Mouse (Mus musculus): ENCODE results near the gene Cd59b. TPM values are rescaled to one million over a fixed set of nuclear protein-coding genes. Genes with fewer than 3 reads are reported as not detected.

Cd59b gene
- polyA plus RNA-seq, 1 experiment from 2014 or later = 7.3 TPM

GRCm38 (mm10) chr2:104122505-104123378 is 53.1 kb downstream of the Cd59b start, which contains the start of gene A930018P22Rik:
A930018P22Rik (plus strand) TSS chr2:104122769.
- Histone ChIP-seq H3K27me3 (peaks cover 35% of the 10 kb centered on the region), H3K4me2 (peak within 1 kb of the TSS; percentile 95), H3K36me3 (no peaks in the 10 kb centered on the region), H3K4me1 (peaks cover 18% of the 10 kb centered on the region), H3K9ac (peak within 1 kb of the TSS; percentile 57), H3K9me3 (replicated peaks) (no peaks in the 10 kb centered on the region), H3K4me3 (replicated peaks) (peak within 1 kb of the TSS; percentile 71), H3K27ac (peak within 1 kb of the TSS; percentile 64; the same call in 1 of the 2 replicates)
- 0% methylated on average over 73 of the region's 74 CpGs for WGBS
- ATAC-seq (replicated peaks; ENCODE audit: low FRiP score) = peak; percentile 97

GRCm38 (mm10) chr2:104123540-104123939 is 53.9 kb downstream of the Cd59b start:
- H3K4me3 ChIP-seq (replicated peaks) = peak overlapping the region; percentile 71
- H3K9me3 ChIP-seq (replicated peaks) = no peaks in the 10 kb centered on the region
- H3K36me3 ChIP-seq = no peaks in the 10 kb centered on the region
- peaks cover 18% of the 10 kb centered on the region for H3K4me1 ChIP-seq
- no peak overlapping the region for H3K9ac ChIP-seq
- ATAC-seq (replicated peaks; ENCODE audit: low FRiP score) = peak; percentile 16; the same call in 1 of the 2 replicates
- 34% methylated on average over 3 of the region's 3 CpGs for WGBS
- no peak overlapping the region for H3K27ac ChIP-seq
- H3K4me2 ChIP-seq = peak overlapping the region; percentile 95
- peaks cover 38% of the 10 kb centered on the region for H3K27me3 ChIP-seq

- no peak for ATAC-seq (replicated peaks; ENCODE audit: low FRiP score)
- H3K36me3 ChIP-seq = no peaks in the 10 kb centered on the region
- peaks cover 38% of the 10 kb centered on the region for H3K27me3 ChIP-seq
- no peak overlapping the region for H3K27ac ChIP-seq
- H3K4me3 ChIP-seq (replicated peaks) = no peak overlapping the region
- H3K4me1 ChIP-seq = peaks cover 18% of the 10 kb centered on the region
- H3K9me3 ChIP-seq (replicated peaks) = no peaks in the 10 kb centered on the region
- no peak overlapping the region for H3K4me2 ChIP-seq
- H3K9ac ChIP-seq = no peak overlapping the region
- 72% methylated on average over 5 of the region's 5 CpGs for WGBS
These were observed 54.4 kb downstream of the Cd59b start for GRCm38 (mm10) chr2:104124071-104124470.

- Histone ChIP-seq H3K4me2 (no peak overlapping the region), H3K9me3 (replicated peaks) (no peaks in the 10 kb centered on the region), H3K9ac (no peak overlapping the region), H3K4me3 (replicated peaks) (no peak overlapping the region), H3K4me1 (no peaks in the 10 kb centered on the region), H3K27me3 (peaks cover 29% of the 10 kb centered on the region), H3K27ac (no peak overlapping the region), H3K36me3 (no peaks in the 10 kb centered on the region)
- no peak for ATAC-seq (replicated peaks; ENCODE audit: low FRiP score)
- 83% methylated on average over 13 of the region's 13 CpGs for WGBS
These were observed 59.3 kb downstream of the Cd59b start for GRCm38 (mm10) chr2:104128803-104129531.

- Histone ChIP-seq H3K9ac (no peak overlapping the region), H3K9me3 (replicated peaks) (no peaks in the 10 kb centered on the region), H3K27me3 (peaks cover 21% of the 10 kb centered on the region), H3K4me3 (replicated peaks) (no peak overlapping the region), H3K27ac (no peak overlapping the region), H3K36me3 (no peaks in the 10 kb centered on the region), H3K4me1 (no peaks in the 10 kb centered on the region), H3K4me2 (no peak overlapping the region)
- 77% methylated on average over 6 of the region's 6 CpGs for WGBS
- ATAC-seq (replicated peaks; ENCODE audit: low FRiP score) = 0 out of 2 replicates have a peak, but pooled peaks have one; percentile 38
These were observed 60.5 kb downstream of the Cd59b start for GRCm38 (mm10) chr2:104130165-104130564.

- peaks cover under 1% of the 10 kb centered on the region; the same call in 1 of the 2 replicates for H3K4me1 ChIP-seq
- no peak for ATAC-seq (replicated peaks; ENCODE audit: low FRiP score)
- H3K9me3 ChIP-seq (replicated peaks) = no peaks in the 10 kb centered on the region
- 66% methylated on average over 3 of the region's 3 CpGs for WGBS
- peaks cover 14% of the 10 kb centered on the region for H3K27me3 ChIP-seq
- no peaks in the 10 kb centered on the region for H3K36me3 ChIP-seq
- no peak overlapping the region for H3K9ac ChIP-seq
- no peak overlapping the region for H3K4me2 ChIP-seq
- no peak overlapping the region for H3K4me3 ChIP-seq (replicated peaks)
- H3K27ac ChIP-seq = no peak overlapping the region
These were observed 61.3 kb downstream of the Cd59b start for GRCm38 (mm10) chr2:104130969-104131368.

- Histone ChIP-seq H3K4me2 (no peak overlapping the region), H3K27ac (no peak overlapping the region), H3K27me3 (peaks cover 8% of the 10 kb centered on the region; the same call in 1 of the 2 replicates), H3K4me1 (peaks cover 3% of the 10 kb centered on the region; the same call in 1 of the 2 replicates), H3K9me3 (replicated peaks) (no peaks in the 10 kb centered on the region), H3K9ac (no peak overlapping the region), H3K36me3 (no peaks in the 10 kb centered on the region), H3K4me3 (replicated peaks) (no peak overlapping the region)
- WGBS = 73% methylated on average over 7 of the region's 7 CpGs
- no peak for ATAC-seq (replicated peaks; ENCODE audit: low FRiP score)
These were observed 62.7 kb downstream of the Cd59b start for GRCm38 (mm10) chr2:104132266-104132859.

GRCm38 (mm10) chr2:104133042-104133810 is 63.6 kb downstream of the Cd59b start:
- Histone ChIP-seq H3K36me3 (no peaks in the 10 kb centered on the region), H3K27ac (no peak overlapping the region), H3K4me1 (peaks cover 3% of the 10 kb centered on the region; the same call in 1 of the 2 replicates), H3K9me3 (replicated peaks) (no peaks in the 10 kb centered on the region), H3K4me3 (replicated peaks) (no peak overlapping the region), H3K9ac (no peak overlapping the region), H3K27me3 (peaks cover 7% of the 10 kb centered on the region; the same call in 1 of the 2 replicates), H3K4me2 (no peak overlapping the region)
- WGBS = 35% methylated on average over 11 of the region's 12 CpGs
- no peak for ATAC-seq (replicated peaks; ENCODE audit: low FRiP score)

- Histone ChIP-seq H3K9me3 (replicated peaks) (no peaks in the 10 kb centered on the region), H3K36me3 (no peaks in the 10 kb centered on the region), H3K27ac (no peak overlapping the region), H3K4me3 (replicated peaks) (no peak overlapping the region), H3K4me1 (peaks cover 3% of the 10 kb centered on the region; the same call in 1 of the 2 replicates), H3K9ac (no peak overlapping the region), H3K4me2 (no peak overlapping the region), H3K27me3 (peaks cover 4% of the 10 kb centered on the region; the same call in 1 of the 2 replicates)
- peak; percentile 34; the same call in 1 of the 2 replicates for ATAC-seq (replicated peaks; ENCODE audit: low FRiP score)
- 46% methylated on average over 8 of the region's 8 CpGs for WGBS
These were observed 64.8 kb downstream of the Cd59b start for GRCm38 (mm10) chr2:104134150-104135056.

GRCm38 (mm10) chr2:104135920-104136319 is 66.3 kb downstream of the Cd59b start:
- ATAC-seq (replicated peaks; ENCODE audit: low FRiP score) = no peak
- H3K4me3 ChIP-seq (replicated peaks) = no peak overlapping the region
- 53% methylated on average over 2 of the region's 2 CpGs for WGBS

More at GRCm38 (mm10) chr2:104135920-104136319, 66.3 kb downstream of the Cd59b start:
- Histone ChIP-seq H3K9me3 (replicated peaks) (no peaks in the 10 kb centered on the region), H3K4me2 (no peak overlapping the region), H3K36me3 (no peaks in the 10 kb centered on the region), H3K27me3 (peaks cover 4% of the 10 kb centered on the region; the same call in 1 of the 2 replicates), H3K9ac (no peak overlapping the region), H3K27ac (no peak overlapping the region), H3K4me1 (peaks cover 3% of the 10 kb centered on the region; the same call in 1 of the 2 replicates)
